Mouse (Mus musculus) kidney, postnatal 25 days (tissue): Measurements from ENCODE around the gene Chmp1a.
"Not testable (repeated sequence)": the region's sequence is repeated elsewhere in the genome, so short reads cannot be mapped to it uniquely, and the experiment has no call there.

ENCODE experiments used
- DNase-seq, 2 experiments: peaks; one replicate each; pipeline ENCODE4 v3.0.0; 2021; ENCODE audit warnings: mixed read lengths in 2 of 2

Gene Chmp1a

DNA sequence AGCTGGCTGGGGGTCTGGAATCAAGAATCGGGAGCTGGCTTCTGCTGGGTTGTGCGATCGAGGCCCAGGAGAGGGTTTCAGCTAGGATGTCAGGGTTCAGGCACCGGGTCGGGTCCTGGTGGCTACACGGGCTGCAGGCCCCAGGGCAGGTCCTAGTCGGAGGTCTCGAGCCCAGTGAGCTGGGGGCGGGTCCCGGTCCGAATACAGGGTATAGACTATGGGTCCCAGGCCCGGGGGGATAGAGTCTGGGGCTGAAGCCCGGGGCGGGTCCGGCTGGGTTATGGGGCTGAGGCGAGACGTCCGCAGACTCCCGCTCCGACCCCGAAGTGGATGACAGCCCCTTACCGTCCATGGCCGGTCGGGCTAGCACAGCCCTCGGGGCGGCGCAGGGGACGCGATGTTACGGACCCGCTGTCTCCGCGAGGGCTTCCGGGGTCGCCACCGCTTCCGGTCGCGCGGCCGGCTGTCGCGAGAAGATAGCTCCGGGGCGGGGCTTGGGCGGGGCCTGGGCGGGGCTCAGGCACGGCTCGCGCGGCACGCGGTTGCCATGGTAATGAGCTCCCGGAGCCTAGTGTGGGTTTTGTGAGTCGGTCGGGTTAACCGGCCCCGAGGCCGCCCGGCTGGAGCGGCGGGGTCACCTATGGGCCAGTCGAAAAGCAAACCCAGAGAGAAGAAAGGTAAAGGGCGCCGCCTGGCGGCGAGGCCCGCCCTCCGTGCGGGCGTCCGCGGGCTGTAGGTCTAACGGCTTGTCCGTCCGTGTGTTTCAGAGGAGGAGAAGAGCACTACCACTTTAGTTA lies at the start of gene Chmp1a, which contains the start of gene Spata33:
Gene Chmp1a, minus strand, starts transcription at position 443 of the 797 bp plus-strand sequence.
Gene Spata33, plus strand, starts transcription at position 512 of the 797 bp plus-strand sequence.
- peak; percentile 96 to 98 for DNase-seq

DNA sequence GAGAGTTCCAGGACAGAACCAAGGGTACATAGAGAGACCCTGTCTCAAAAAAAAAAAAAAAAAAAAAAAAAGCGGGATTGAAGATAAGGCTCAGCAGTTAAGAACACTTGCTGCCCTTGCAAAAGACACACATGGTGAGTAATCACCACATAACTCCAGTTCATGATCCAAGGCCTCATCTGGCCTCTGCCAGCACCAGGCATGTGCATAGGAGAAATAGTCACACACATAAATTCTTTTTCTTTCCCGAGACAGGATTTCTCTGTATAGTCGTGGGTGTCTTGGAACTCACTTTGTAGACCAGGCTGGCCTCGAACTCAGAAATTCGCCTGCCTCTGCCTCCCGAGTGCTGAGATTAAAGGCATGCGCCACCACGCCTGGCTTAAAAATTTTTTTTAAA lies 45.0 kb upstream of the Chmp1a start:
- DNase-seq = not testable (repeated sequence)

DNA sequence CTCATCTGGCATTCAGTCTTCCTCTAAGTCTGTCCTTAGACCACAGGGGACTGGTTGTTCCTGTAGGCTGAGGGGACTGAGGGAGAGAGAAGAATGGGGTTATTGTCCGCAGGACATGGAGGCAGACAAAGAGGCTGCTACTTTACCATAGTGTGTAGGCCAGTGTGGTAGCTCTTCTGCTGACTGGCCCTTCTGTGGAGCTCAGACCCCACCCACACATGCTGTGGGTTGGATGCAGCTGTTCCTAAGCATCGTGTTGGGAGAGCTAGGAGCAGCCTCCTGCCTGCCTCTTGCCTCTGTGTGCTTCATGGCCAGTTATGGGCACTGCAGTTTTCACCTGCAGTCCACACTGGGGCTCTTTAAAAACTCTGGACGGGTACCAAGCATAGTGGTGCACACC lies 44.6 kb upstream of the Chmp1a start:
- DNase-seq = no peak

DNA sequence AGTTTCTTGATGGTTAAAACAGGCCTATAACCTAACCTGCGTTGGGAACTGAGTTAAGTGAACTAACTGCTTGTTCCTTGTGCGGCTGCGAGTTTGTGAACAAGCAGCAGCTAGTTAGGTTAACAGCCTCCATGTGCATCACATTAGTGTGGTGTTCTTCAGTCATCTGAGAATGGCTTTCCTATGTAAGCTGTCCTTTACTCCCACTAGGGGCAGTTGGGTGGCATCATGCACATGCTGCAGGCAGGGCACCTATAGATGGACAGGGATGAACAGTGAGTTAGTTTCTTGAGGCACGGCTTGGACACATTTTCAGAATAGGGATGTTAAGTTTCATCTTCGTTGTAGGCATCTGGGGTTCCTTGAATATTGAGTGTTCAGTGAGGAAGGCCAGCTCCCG lies 42.6 kb upstream of the Chmp1a start:
- no peak for DNase-seq

DNA sequence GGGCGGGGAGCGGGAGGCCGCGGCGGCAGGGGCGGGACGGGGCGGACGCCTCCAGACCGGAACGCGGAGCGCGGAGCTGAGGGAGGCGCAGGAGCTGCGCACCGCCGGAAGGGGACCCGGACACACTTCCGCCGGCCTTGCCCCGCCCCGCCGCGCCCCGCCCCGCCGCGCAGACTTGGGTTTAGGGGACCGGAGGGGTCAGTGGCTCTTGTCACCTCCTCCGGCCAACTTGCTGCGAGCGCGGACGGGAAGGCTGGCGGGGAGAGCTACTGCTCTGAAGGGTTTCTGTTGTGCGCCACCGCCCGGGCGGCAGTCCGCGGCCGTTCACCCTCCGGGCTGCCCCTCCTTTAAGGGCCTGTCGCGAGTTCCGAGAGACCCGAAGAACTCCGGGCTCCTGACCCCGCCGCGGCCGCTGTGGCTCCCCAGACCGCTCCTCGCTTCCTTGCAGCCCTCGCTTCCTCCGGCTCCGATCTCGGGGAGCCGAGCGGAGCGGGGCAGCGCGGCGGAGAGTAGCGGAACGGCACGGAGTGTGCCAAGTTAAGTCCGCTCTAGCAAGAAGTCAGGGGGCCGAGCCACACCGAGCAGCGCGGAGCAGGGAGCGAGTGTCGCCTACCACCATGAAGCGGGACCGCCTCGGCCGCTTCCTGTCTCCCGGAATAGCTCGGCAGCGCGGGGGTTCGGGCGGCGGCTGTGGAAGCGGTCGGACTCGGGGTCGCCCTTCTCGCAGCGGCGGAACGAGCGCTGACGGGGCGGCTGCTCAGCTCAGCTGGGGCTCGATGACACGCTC lies 41.7 kb upstream of the Chmp1a start, which contains the start of the genes Zfp276 and Vps9d1:
Gene Zfp276, plus strand, starts transcription at position 97 of the 787 bp plus-strand sequence.
Gene Vps9d1, minus strand, starts transcription at position 250 of the 787 bp plus-strand sequence.
- DNase-seq = peak; percentile 88 to 94

DNA sequence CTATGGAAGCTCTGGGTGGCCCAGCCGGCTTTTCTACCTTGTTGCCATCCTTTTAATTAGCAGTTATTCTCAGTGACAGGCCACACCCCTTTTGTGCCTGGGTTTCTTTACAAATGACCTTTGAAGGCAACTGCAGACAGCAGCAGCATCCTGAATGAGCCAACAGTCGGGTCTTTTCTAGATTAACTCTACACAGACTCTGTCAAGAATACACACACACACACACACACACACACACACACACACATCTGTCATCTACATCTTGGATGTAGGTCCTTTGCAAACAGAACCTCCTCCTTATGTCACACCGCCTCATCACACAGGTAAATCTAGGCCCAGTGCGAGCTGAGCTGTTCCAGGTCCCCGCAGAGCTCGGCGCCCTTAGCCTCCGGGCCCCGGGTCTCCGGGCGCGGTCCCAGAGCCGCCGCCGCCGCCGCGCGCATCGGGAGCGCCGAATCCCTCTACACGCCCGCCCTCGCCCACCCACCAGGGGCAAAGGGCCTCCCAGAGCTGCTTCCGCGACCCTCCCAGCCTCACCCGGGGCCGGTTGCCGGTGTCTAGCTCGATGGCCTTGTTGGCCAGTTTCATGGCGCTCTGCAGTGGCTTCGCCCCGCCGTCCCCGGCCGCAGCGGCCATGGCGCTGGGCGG lies 41.0 kb upstream of the Chmp1a start:
- peak in 1 of 2 experiments; percentile 33 for DNase-seq

DNA sequence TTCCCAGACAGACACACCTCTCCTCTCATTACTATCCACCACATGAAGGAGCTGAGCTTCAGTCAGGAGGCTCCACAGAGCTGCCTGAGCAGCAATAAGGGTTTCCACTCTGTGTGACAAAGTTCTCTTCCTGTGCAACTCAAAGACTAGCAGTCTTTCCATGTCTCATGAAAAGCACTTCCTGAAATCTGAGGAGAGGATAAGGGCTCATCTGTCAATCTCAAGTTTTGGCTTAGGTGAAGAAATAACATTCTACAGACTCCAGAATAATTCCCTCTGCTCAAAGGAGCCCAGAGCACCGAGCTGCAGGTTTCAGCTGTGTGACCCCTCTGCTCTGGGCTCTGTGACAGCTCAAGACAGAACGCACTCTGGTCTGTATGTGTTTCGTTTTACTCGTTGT lies 40.4 kb upstream of the Chmp1a start:
- DNase-seq = no peak

DNA sequence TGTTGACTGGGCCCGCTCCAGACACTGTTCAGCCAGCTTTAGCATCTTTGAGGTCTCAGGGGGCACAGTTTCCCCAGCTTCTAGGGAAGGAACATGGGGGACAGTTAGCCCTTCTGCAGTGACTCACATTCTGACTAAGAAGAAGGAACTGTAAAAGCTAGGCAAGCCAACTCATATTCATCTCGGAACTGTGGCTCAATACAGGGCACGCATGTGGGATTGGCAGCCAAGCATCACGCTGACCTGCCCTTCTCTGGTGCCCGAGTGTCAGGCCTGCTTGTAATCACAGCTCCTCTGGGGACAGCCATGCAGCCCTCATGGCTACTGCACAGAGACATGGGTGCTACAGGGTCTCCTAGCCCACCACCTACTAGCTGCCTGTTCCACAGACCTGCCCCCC lies 38.4 kb upstream of the Chmp1a start:
- no peak for DNase-seq

DNA sequence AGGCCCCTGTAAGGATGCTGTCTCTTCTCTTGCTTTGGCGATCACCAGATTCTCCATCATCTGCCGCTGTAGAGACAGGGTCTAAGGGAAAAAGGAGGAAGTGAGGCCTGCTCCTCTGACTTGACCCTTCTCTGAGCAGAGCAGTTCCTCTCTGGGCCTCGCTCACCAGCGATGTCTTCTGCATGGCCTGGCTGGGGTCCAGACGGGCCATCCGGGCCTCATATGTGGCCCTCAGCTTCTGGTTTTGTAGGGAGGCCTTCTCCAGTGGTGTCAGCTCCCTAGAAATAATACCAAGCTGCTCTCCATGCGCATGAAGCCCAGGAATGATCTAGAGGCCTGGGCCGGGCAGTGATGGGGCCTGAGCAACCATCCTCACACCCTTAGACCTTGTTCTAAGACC lies 36.0 kb upstream of the Chmp1a start:
- DNase-seq = no peak

DNA sequence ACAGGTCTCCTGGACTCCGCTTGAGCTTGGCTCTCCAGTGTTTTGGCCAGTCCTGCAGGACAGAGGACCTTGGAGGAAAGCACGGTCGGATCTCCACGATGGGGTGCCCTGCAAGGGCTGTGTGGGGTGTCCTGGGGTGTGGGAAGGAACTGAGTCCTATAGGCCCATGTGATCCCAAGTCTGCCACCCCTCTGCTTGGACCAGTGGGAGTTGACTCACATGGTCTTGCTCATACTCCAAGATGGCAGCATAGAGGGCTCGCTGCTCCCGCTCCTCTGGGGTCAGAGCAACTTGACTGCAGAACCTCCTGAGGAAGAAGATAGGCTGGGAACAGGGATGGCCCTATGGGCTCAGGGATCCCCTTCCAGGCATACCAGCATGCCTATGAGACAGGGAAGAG lies 35.2 kb upstream of the Chmp1a start:
- no peak for DNase-seq

DNA sequence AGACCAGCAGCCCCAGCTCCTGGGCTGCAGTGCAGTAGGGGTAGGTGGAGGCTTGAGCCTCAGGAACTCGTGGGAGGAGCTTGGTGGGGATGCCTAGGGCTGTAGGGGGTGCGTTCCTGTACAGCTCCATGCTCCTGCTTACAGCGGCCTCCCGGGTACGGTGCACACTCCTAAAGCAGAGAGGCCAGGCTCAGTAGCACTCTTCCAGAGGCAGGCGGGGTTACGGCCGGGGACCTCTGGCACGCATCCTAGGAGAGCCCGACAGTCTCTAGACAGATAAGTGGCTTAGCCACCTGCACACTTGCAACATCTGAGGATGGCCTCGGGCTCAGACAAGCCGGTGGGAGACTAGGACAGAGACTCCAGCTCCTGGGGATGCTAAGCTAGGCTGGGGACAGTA lies 33.0 kb upstream of the Chmp1a start:
- peak in 1 of 2 experiments; percentile 29 for DNase-seq

DNA sequence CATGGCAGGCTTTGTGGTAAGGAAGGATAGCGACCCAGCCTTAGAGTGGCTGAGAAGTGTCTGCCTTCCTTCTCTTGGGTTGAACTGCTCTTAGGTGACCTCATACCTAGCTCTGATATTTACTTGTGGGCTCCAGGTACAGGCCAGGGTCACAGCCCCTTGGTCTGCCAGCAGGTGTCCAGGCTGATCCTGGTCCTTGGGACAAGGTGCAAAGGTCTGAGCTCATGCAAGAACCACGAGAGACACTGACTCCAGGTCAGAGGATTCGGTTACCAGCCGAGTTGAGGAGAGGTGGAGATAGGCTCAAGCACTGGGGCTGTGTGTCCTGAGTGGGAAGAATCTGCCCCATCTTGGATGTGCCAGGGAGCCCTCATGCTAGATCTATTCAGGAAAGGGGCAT lies 31.8 kb upstream of the Chmp1a start:
- peak; percentile 56 to 83 for DNase-seq

DNA sequence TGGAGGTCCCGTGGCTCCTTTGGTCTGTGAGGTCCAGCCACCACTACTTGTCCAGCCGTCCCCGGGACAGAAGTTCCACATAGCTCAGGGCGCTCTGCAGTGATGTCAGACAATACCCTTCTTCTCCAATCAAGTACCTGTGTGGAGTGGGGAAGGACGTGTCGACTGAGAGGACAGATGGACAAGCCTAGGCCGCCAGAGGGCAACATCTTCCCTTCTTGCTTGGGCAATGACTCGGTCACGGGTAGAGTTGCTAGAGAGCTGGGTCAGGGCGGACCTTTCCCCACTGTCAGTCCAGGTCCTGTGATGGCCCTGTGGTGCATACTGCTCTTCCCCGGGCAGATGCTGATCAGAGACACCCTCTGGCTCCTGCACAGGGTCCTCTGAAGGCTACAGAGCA lies 30.5 kb upstream of the Chmp1a start:
- DNase-seq = no peak

DNA sequence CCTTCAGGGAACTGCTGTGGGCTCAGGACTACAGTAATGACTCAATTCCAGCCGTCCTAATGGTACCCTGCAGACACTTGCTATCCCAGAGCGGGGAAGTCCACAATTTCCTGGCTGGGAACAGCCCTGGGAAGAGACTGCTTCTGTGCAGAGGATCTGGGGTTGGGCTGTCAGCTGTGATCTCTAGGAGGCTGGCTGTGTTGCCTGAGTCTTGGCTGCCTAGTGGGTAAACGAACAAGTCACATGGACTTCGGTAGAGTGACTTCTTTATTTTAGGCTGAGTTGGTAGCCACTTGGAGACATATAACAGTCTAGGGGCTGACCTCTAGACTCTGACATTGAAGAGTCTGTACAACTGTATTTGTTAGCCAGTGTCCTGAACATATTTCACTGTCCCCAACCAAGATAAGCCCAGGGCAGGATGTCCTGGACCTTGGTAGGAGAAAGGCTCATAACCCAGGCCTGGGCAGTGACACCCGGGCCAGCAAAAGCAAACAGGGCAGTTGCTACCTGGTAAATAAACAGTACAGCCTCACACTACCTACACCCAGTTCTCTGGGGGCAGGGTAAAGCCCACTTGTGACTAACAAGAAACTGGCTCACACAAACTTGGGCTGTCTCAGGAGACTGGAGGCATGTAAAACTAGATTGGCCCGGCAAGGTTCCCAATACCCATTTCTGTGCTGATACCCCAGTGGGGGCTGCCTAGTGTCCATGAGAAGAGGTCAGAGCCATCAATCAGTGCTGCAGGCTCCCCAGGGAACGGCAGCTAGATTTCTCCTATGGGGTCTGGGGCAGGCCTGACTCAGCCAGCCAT lies 29.8 kb upstream of the Chmp1a start:
- no peak for DNase-seq

DNA sequence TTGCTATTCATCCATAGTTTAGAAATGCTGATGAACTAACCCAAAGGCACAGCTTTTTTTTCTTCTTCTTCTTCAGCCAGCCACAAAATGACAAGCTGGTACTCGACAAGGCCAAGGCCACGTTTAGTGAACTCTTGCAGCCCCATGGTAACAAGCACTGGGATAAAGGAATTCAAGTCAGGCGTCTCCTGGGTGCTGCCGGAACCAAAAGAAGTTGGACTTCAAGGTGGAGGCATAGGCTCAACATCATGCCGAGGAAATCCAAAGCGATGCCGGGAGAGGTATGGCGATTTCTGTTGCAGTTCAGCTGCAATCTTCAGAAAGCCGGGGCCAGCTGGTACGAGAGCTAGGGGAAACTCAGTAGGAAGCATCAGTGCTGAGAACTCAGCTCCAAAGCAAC lies 26.8 kb upstream of the Chmp1a start:
- peak in 1 of 2 experiments; percentile 19 for DNase-seq

DNA sequence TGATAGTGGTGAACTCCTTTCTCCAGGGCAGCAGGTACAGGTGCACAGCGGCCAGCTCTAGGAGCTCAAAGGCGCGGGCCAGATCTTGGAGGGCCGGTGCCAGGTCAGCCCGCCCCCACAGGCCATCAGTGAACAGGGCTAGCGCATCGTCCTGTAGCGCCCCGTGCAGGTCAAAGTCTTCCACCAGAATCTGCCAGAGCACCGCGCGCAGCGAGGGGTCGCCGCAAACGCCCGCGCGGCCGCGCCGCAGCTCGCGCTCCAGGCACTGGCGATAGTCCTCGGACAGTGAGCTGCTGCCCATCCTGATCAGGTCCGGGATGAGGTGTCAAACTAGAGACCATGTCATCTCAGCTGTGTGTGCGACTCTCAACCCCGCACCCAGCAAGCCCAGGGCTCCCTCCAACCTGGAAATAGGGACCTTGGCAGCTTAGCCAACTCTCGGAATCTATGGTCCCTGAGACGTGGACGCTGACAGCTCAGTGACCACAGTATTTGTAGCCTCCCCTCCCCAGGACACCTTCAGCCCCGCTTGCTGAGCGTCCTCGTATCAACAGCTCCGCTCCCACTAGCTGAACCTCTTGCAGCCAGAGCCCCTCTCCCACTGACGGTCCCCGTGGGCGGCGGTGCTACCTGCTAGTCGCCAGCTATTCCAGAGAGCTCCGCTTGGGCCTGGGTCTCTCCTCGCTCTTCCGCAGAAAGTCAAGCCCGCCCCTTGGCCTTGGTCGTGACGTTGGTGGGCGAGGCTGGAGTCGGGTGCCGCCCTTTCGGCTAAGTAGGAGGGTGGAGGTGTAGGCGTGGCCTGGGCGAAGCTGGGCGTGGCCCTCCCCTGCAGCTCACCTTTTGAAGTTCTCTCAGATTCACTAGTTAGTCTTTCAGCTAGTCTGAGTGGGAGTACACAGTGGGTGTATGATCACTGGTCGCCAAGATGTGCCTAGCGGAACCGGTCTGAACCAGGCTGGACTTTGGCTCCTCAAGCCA lies 23.2 kb upstream of the Chmp1a start, which contains the start of gene Spata2l:
Gene Spata2l, minus strand, starts transcription at position 714 of the 978 bp plus-strand sequence.
- peak; percentile 94 to 95 for DNase-seq

DNA sequence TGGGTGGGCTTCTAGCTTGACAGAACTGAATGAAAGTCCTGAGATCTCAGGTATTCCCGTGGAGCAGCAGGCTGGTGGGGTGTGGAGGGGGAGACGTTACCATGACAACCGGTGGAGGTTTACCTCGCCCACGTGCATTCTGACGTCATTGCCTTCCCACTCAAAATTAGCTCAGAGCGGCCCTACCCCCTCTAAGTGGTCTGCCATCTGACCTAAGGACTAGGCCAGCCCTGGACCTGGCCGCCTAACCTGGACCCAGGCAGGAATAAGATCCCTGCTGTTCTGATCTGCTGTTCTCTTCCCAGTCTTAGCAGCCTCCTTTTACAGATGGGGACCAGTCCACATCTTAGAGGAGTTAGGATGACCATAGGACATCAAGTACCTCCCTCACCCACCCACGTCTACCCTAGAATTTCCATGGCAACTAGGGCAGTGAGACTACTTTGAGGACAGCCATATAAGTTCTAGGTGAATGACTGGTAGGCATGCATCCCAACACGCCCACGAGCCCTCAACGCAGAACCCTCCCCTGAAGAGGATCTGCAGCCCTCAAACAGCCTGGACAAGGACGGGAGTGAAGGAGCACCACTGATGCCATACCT lies 22.5 kb upstream of the Chmp1a start:
- DNase-seq = no peak

DNA sequence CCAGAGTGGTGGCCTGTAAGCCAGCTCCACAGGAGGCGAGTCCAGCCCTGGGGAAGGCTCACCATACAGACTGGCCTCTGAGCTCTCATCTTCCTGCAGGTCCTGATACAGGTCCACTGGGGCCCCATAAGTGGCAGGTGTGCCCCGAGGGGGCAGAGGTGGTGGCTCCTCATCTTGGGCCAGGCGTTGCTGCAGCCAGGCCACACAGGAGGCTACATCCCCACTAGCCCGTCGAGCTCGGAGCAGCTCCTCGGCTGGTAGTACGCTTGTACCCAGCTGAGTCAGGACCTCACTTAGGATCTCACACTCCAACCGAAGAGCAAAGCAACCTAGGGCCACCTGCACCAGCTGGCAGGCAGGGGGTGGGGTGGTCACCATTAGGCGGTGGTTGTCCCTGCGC lies 21.2 kb upstream of the Chmp1a start:
- DNase-seq = no peak

DNA sequence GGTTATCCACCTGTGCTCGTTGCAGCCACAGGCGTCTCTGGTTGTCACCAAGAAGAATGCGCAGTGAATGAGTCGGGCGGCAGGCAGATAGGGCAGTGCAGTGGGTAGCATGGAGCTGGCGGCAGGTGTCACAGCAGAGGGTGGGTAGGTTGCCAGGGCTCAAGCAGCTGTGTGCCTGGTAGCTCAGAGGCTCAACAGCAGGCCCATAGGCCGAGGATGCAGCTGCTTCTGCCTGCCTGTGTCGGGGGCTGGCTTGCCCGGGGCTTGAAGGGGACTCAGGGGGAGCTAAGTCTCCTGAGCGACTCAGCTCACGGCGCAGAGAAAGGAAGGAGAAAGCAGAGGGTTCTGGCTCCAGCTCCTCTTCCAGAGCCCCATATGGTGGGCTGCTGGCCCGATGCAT lies 20.7 kb upstream of the Chmp1a start:
- DNase-seq = no peak

DNA sequence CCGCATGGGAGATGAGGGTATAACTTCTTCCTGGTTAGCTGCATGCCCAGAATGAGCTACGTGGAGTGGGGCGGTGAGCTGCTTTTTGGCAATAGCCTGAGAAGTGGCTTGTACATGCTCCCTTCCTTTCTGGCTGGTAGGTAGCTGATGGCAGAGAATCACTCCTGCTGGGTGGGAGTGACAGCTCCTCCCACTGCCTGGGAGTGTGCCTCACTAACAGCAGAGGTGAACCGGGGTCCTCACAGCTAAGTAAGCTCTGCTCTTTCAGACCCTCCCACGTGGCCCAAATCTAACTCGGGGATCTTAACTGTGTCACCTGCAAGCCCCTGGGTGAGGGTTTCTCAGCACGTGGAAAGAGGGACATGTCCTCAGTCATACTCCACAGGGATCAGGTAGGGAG lies 20.0 kb upstream of the Chmp1a start:
- peak in 1 of 2 experiments; percentile 30 for DNase-seq

DNA sequence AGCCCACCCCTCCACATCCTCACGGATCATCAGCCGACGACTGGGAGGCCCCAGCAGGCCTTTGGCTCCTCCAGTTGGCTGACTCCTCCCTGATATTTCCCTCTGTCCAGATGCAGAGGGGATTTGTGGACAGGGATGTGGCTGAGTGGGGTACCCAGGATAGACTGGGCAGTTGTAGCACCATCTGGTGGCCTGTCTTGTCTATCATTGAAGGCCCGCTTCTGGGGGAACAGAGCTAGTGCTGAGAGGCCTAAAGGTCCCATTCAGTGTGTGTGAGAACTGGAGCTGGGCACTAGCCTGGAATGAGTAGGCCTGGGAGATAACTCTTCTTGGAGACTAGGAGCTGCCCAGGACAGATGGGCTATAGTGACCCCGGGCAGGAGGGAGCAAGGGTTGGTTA lies 19.2 kb upstream of the Chmp1a start:
- DNase-seq = peak; percentile 24 to 51
